Mouse (Mus musculus): ENCODE data around the gene Apoa4.

The Apoa4 gene

DNA sequence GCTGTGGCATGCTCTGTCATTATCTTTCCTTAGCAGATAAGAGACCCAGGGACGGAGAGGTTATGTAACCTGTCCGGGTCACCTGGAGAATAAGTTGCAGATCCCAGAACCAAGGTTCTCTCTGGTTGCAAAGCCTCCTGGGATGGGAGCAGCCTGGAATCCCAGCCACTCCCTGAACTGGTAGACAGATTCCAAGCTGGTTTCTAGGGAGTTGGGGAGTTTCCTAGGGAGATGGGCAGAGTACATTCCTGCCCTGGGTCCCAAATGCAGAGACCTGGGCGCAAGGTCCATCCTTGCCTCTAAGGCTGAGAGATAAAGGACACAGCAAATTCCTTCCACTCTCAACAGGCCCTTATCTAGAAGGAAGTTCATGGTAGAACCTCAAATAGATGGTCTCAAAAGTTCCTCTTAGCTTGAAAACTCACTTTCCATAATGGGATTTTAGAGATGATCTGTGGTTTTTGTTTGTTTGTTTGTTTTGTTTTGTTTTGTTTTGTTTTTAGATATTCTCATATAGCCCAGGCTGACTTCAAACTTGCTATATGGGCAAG, 13.4 kb upstream of the Apoa4 start:
- no peak for DNase-seq

DNA sequence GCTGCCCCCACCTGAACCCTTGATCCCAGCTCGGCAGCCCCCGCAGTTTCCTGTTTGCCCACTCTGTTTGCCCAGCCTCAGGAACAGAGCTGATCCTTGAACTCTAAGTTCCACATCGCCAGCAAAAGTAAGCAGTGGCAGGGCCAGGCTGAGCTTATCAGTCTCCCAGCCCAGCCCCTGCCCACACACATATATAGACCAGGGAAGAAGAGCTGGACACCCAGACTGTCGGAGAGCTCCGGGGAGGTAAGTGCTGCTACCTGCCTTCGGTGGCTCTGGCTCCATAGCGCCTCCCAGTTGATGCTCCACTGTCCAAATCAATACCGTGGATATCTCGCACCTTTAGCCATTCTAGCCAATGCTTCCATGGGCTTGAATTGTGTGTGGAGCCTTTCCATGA, 12.0 kb upstream of the Apoa4 start, which contains the start of gene Apoa1:
Gene Apoa1, plus strand, starts transcription at position 90 of the 400 bp plus-strand sequence.
- DNase-seq: no peak

DNA sequence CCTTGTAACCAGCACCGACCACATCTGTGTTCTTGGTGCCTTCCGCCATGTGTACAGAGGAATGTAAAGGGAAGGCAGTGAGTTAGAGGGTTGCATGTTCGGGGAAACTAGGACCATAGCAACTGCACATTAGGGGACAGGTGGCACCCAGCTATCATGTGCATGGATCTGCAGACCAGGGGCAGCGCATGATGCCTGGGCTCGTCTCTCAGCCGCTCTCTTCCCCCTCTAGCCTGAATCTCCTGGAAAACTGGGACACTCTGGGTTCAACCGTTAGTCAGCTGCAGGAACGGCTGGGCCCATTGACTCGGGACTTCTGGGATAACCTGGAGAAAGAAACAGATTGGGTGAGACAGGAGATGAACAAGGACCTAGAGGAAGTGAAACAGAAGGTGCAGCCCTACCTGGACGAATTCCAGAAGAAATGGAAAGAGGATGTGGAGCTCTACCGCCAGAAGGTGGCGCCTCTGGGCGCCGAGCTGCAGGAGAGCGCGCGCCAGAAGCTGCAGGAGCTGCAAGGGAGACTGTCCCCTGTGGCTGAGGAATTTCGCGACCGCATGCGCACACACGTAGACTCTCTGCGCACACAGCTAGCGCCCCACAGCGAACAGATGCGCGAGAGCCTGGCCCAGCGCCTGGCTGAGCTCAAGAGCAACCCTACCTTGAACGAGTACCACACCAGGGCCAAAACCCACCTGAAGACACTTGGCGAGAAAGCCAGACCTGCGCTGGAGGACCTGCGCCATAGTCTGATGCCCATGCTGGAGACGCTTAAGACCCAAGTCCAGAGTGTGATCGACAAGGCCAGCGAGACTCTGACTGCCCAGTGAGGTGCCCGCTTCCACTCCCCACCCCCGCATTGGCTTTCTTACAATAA, 10.7 kb upstream of the Apoa4 start:
- DNase-seq: peak; percentile 89 to 93

DNA sequence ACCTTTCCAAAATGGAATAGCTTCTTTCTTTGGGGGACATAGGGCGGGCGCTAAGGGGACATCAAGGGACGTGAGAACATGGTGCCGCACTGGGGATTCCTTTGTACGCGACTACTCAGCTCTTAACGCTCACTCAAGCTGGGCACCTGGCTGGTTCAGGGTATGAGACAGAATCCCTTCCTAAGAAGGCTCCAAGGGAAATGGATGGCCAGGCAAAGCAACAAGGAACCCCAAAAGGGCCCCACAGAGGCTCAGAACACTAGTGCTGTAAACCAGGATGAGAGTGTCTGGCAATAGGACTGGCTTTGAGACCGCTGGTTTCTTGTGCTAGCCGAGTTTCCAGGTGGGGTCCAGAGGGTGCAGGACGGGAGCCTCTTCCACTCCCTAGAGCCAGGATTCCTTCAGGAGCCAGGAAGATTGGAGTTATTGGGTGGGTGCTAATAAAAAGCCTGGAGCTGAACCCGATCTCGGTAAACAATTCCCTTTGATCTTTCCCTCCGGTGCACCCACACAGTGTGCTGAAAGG, 10.0 kb upstream of the Apoa4 start:
- no peak for DNase-seq

DNA sequence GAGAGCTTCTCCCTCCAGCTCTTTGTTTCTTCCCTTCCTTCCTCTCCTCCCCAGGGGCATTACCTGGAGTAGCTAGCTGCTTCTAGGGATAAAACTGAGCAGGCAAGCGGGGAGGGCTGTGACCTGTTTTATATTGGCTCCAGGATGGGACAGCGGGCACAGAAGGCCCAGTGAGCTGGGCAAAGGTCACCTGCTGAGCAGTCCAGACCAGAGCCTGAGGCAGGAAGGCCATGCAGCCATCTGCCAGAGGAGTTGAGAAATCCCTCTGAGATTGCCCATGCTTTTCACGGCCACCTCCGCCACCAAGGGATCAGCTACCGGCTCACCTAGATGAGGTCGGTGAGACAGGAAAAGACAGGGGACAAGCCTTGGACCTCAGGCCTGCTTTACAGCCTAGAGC, 5.3 kb upstream of the Apoa4 start:
- DNase-seq: peak; percentile 65 to 89

DNA sequence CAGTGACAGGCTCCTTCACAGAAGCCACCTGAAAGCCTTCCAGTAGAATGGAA, 5.1 kb upstream of the Apoa4 start, which contains the start of gene Apoc3:
Gene Apoc3, minus strand, starts transcription at position 41 of the 53 bp plus-strand sequence.
- DNase-seq: no peak

DNA sequence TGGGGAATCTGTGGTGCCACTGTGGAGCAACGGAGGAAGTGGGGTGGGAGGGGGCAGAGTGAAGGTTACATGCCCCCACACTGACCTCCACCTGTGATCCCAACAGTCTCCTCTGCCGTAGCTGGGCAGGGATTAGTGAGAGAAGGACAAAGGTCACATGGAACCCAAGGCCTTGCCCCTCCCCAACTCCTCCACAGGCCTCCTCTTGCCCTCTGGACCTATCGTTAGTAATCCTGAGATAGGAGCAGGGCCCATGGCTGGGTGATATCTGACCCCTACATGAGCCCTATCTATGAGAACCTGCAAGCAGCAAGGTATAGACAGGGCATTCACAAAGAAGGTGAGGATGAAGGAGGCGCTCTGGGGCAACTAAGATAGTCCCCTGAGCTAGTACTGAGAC, 4.8 kb upstream of the Apoa4 start:
- DNase-seq: peak; percentile 38 to 69

DNA sequence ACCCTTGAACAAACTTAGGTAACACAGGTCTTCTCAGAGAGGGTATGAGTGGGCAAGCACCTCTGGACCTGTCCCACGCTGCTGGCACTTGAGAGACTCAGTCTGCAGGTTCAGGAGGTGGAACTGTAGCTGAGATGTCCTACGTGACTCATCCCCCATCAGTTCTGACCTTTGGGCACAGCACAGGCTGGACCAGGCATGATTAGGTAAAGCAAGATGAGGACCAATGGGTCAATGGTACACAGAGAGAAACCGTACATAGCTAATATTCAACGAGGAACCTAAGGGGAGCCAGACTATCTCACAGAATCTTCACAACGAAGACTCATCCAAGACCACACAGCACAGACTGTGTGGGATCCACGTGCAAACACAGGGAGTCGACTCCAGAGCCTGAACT, 1.6 kb upstream of the Apoa4 start:
- DNase-seq: no peak

DNA sequence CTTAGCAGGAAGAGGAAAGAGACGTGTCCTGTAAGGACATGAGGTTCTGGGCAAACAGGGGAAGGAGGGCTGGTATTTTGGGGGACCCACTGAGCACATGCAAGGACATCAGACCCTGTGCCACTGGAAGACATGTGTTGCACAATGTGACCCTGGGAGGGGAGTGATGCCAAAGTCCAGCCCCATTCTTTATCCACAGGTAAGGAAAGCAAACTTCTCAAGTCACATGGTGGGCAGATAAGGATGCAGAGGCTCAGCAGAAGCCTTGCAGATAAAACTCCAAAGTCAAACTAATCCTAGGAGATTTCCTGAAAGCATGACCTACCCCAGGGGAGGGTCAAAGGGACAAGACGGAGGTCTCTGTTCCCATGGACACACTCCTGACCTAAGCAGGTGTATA, 1.3 kb downstream of the Apoa4 start:
- no peak for DNase-seq

DNA sequence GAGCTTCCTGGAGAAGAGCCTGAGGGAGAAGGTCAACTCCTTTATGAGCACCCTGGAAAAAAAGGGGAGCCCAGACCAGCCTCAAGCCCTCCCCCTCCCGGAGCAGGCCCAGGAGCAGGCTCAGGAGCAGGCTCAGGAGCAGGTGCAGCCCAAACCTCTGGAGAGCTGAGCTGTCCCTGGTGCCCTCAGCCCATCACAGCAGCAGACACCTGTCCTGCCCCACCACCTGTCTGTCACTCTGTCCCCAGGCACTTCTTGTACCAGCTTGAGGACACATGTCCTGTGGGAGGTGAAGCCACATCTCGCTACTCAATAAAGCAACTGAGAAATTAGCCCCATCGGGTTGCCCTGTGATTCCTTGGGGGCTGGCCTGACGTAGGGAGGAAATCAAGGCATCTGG, 2.6 kb downstream of the Apoa4 start:
- DNase-seq: no peak

DNA sequence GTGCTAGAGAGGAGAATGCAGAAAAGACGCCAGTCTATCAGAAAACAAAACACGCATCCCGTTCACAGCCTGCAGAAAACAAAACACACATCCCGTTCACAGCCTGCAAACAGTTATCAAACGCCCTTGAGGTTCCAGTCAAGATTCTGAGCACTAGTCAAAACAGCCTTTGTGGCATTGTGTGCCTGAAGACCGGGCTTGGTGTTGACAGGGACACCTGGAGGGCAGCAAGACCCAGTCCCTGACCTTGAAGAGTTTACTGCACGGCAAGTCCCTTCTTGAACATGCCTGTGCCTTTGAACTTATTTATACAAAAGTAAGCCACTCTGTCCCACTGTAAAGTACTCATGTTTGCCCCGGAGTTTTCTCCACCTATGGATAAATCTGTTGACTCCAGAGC, 3.1 kb downstream of the Apoa4 start:
- no peak for DNase-seq

DNA sequence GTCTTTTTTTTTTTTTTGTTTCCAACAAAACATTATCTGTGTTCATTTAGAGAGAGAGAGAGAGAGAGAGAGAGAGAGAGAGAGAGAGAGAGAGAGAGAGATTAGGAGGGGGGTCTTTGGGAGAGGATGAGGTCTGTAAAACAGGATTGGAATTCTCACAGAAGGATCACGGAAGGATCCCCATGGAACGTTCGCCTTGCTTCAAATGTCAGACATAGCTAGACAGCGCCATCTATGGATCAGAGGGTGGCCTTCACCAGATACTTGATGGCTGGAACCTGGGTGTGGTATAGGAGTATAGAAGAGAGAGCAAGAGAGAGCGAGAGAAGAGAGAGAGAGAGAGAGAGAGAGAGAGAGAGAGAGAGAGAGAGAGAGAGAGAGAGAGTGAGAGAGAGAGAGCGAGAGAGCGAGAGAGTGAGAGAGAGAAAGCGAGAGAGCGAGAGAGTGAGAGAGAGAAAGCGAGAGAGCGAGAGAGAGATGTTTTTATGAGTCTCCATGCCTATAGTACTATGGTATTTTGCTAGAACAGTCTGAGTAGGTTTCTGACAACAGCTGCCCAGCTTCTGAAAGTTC, 6.3 kb downstream of the Apoa4 start:
- DNase-seq: peak; percentile 58 to 79

DNA sequence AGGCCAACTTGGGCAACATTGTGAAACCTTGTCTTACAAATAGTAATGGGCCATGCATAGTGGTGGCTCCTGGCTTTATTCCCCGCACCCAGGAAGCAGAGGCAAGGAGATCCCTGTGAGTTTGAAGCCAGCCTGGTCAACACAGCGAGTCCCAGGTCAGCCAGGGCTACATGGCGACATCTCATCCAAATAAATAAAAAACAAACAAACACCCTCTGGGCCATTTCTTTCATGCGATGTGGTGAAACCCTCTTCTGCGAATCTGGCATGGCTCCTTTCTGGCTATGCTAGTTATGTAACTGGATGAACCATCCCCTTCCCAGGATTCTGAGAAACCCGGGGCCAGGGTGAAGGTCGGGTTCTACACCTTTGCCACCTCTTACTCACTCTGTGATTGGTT, 15.7 kb downstream of the Apoa4 start:
- no peak for DNase-seq

DNA sequence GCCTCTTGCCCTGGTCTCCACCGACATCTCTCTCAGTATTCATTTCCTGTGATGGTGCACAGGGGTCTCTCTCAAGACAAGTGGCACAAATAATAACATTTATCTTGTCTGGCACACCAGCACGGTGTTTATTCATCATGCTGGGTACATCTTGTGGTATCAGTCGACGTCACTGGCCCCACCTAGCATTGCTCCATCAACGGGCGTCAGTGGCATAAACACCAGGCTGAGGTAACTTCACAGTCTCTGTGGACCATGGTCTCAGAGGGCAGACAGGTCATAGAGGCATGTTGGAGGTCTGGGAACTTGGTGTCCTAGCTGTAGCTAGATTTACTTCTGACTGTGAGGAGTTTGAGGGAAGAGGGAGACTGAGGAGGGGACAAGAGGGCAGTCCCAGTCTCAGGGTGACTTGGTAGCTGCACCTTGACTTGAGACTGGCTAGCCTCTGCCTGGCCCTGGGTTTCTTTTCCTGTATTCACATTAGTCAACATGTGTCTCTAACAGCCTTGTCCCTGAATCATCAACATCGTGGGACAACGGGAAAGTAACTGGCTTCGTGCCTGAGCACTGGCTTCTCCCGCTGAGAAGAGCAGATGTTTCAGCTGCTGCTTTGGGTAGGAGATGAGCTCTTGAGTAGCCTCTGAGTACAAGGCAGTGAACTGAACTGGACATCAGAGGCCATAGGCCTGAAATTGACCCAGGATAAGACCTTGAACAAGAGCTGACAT, 16.3 kb downstream of the Apoa4 start:
- DNase-seq: no peak

DNA sequence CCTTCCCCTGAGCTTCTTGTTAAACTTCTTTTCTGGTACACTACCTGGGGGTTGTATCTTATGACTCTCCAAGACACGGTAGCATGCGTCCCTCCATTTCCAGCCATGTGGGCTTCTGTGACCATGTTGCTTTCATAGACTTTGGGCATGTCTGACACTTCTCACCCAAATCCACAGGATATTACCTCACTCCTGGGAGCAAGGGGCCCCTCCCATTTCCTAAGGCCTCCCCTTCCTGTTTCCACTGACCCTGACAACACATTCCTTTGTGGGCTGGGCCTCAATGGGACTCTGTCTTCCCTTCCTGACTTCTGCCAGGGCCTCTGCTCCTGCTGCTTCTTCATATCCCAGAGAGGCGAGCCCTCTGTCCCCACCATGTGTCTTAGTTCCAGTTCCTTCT, 17.1 kb downstream of the Apoa4 start:
- no peak for DNase-seq

DNA sequence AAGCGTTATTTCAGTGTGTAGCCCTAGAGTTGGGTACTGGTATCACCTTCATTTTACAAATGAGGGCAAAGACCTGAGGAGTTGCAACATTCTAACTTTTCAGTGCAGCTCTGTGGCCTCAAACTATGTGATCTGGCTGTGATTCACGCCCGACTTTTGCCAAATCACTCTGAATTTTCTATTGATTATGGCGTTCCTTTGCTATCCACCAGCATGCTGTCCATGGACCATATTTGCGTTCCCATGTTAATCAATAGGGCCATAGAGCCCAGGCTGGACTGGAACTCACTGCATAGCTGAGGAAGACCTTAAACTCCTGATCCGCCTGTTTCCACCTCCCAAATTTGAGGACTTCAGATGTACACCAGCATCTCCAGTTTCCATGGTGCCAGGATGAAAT, 18.6 kb downstream of the Apoa4 start:
- DNase-seq: no peak

DNA sequence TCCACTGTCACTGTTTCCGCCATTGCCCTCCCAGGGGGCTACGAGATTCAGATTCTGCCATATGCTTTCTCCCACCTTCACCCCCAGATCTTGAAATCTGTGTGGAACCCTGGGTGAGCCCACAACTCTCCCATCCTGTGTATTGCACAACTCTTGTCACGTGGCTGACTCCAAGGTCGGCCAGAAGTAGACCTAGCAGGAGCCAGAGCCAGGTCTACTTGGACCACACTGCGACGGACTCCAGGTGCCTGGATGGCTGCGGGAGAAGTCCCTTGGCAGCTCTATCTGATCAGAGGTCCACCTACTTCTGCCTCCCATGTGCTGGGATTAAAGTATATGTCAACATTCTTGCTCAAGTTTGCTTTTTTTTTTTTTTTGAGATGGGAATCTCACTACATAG, 20.6 kb downstream of the Apoa4 start:
- no peak for DNase-seq

DNA sequence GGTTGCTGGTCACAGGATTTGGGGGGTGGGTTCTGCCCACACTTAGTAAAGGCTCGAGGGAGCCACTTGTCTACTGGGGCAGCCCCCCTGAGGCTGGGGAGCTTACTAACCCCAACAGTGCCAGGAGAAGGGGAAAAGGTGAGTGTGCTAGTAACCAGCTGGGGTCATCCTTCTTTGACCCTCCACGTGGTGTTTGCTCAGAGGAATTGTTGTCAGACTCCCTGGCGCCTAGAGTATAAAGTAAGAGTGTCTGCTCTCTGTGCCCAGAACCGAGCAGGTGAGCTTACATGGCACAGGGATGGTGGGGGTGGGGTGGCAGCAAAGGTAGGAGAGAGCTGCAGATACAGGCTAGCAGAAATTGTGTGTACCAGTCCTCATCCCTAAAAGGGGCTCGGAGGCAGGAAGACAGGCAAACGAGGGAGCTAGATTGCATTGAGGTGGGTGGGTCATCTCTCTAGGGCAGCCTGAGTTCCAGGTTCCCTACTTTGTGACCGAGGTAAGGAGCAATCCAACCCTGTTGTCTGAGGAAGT, 27.9 kb downstream of the Apoa4 start, which contains the start of gene Apoa5:
Gene Apoa5, plus strand, starts transcription at position 291 of the 531 bp plus-strand sequence.
- no peak for DNase-seq

DNA sequence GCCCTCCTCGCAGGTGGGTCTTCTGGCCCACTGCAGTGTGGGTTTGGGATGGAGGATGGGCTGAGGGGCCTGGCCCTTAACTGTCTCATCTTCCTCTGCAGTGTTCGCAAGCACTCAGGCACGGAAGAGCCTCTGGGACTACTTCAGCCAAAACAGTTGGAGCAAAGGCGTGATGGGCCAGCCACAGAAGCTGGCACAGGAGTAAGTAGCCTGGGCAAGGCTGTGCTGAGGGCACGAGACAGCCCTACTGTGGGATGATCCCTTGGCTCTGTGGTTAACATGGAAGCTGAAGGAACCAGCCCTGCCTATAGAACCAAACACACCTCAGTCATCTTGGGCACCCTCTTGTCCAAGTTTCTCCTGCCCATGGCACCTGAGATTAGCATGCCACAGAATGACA, 28.6 kb downstream of the Apoa4 start:
- no peak for DNase-seq

DNA sequence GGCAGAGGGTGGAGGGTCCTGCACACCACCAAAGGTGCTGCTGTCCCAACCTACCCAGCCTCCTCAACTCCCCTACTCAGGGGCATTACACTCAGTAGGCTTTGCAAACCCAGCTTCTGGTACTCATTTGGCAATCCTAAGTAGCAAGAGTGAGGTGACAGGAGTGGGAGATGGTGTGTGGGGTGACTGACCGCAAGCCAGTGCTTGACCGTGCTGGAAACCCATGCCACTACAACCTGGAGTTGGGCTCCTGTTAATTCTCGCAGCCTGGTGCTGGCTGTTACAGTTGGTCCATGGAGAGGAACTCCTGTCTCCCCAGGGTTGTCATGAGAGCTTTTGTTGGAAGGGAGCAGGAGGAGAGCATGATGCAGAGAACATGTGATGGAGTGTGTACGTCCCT, 30.3 kb downstream of the Apoa4 start:
- no peak for DNase-seq

DNA sequence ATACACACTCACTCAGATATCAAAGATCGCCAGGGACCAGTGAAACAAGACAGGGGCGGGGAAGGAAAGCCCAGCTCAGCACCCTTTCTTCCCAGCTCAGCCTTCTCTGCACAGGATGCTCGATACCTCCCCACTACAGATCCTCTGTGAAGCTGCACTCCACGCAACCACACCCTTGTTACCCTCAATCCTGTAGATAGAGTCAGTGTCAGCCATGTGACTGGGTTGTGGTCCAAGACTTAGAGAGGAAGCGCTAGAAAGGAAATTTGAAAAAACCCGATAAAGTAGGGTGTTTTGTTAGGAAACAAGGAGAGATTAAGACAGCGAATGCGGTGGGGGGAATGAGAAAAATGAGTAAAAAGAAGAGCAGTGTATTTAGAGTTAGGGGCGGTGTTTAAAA, 31.6 kb downstream of the Apoa4 start:
- no peak for DNase-seq

DNA sequence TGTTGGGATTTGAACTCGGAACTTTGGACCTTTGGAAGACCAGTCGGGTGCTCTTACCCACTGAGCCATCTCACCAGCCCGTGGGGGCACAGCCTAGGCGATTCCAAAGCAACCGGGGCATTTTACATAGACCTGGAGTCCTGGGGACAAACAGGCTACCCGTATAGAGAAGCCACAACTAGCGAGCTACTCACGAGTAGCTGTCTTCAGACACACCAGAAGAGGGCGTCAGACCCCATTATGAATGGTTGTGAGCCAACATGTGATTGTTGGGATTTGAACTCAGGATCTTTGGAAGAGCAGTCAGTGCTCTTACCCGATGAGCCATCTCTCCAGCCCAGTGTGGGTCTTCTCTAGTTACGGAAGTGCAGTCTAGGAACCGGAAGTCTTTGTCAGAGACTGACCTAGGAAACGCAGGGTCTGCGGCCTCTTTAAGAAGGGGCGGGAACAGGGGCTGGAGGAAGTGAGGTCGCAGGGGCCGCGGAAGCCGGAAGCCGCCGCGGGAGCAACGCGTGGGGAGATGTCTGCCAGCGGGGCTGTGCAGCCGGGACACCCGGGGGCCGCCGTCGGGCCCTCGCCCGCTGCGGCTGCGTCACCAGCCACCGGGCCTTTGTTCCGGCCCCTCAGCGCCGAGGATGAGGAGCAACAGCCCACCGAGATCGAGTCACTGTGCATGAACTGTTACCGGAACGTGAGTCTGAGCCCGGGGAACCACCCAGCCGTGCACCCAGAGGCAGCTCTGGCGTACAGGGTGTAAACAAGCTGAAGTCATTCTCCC, 32.4 kb downstream of the Apoa4 start, which contains the start of gene Zpr1:
Gene Zpr1, plus strand, starts transcription at position 388 of the 778 bp plus-strand sequence.
- DNase-seq: peak; percentile 89 to 95

DNA sequence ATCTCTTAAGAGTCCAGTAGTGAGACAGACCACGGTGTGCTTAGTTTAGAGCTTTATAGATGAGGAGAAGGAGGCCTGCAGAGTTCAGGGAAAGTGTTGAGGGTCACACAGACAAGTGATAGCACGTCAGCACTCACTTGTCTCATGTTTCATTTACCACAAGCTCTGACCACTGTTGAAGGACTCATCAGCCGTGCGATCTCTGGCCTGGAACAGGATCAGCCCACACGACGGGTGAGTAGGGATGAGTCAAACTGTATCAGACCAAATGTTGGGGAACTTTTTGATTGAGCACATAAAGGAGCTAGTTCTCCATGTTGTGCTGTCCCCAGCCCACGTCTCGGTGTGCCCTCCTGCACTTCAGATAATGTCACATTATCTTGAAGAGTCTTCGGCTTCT, 34.0 kb downstream of the Apoa4 start:
- DNase-seq: no peak
